Mouse (Mus musculus): ENCODE results near the gene Olfr1450. TPM values are rescaled to one million over a fixed set of nuclear protein-coding genes. Genes with fewer than 3 reads are reported as not detected.
"Not testable (repeated sequence)": the region's sequence is repeated elsewhere in the genome, so short reads cannot be mapped to it uniquely, and the experiment has no call there.

Olfr1450 gene
- polyA plus RNA-seq (2014; fragmentation: Nextera tagmentation; extraction: Ambion mirVana): not detected in 2 replicates

DNA sequence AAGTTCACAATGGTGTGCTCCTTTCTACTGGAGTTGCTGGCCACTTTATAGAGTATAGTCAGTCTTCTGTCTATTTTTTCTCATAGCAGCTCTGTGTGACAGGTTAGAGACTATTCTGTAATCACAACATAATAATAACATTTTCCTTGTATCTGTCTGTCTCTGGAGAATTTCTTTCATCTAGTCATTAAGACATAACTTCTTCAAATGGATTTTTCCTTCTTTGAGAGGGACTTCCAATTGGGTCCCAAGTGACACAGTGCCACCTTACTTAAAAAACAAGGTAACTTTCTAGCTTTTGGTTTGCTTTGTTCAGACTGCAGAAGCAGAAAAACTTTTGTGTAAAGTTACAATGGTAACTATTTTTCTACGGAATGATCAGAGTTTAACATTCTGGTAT is at the start of gene Olfr1450:
Gene Olfr1450, plus strand, starts transcription at position 301 of the 400 bp plus-strand sequence.
- DNase-seq: no peak
- H3K9ac ChIP-seq: no peak within 1 kb of the TSS
- H3K4me1 ChIP-seq (ENCODE audit: insufficient read depth): no peaks in the 10 kb centered on the region
- no peak within 1 kb of the TSS for H3K4me2 ChIP-seq
- no peak within 1 kb of the TSS for H3K27ac ChIP-seq (ENCODE audit: low read depth)
- no peak within 1 kb of the TSS for H3K4me3 ChIP-seq (ENCODE audit: low read depth, low read length)
- H3K36me3 ChIP-seq (ENCODE audit: insufficient read depth): no peaks in the 10 kb centered on the region
- no peaks in the 10 kb centered on the region for H3K27me3 ChIP-seq (ENCODE audit: insufficient read depth, low read length)
- no peaks in the 10 kb centered on the region for H3K9me3 ChIP-seq (ENCODE audit: low read depth, low read length)
- no peak for TF ChIP-seq CTCF (IDR thresholded peaks at IDR 0.05; ENCODE audit: low read depth)
- 90% methylated on average over 1 of the region's 1 CpGs for WGBS
- no peak for ATAC-seq (ENCODE audit: insufficient read depth)

DNA sequence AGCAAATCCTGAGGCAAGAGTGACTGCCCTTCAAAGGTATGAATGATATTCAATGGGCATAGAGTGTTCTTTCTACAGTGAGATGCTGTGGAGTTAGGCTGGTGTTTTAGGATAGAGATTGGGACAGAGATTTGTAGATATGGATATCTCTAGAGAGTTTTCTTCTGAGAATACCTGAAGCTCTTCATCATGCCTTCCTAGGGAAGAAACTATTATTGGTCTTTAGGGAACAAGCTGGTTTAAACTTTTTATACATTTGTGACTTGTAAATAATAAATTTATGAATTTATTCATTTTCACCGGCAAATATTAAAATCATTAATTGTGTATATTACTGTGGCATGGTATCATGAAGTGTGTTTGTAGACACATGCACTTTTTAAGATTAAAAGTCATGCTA is 46.4 kb upstream of the Olfr1450 start, which contains the start of gene Olfr1447:
Gene Olfr1447, minus strand, starts transcription at position 101 of the 400 bp plus-strand sequence.
- Histone ChIP-seq H3K4me1 (ENCODE audit: insufficient read depth) (no peaks in the 10 kb centered on the region), H3K27me3 (ENCODE audit: insufficient read depth, low read length) (no peaks in the 10 kb centered on the region), H3K4me2 (no peak within 1 kb of the TSS), H3K36me3 (ENCODE audit: insufficient read depth) (no peaks in the 10 kb centered on the region), H3K27ac (ENCODE audit: low read depth) (no peak within 1 kb of the TSS), H3K9me3 (ENCODE audit: low read depth, low read length) (no peaks in the 10 kb centered on the region), H3K4me3 (ENCODE audit: low read depth, low read length) (no peak within 1 kb of the TSS), H3K9ac (no peak within 1 kb of the TSS)
- WGBS: 92% methylated on average over 1 of the region's 1 CpGs
- DNase-seq: no peak
- TF ChIP-seq CTCF (IDR thresholded peaks at IDR 0.05; ENCODE audit: low read depth): no peak
- no peak for ATAC-seq (ENCODE audit: insufficient read depth)

DNA sequence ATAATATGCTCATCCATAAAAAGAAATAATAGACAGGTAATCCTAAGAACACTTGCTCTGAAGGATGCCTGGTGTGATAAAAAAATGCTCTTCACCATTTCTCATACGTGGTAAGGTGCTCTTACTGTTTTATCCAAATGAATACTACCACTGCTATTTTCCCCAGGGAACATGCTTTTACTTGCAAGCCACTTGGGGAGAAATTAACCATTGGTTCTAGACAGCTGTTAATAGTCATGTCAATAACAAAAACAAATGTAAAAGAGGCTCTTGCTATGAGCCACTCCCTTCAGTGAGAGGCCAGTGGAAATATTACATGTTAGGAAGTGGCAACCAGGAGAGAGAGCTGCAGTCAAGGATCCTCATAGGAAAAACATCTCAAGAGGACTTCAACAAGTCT is 25.7 kb upstream of the Olfr1450 start, which contains the start of gene Olfr1448:
Gene Olfr1448, minus strand, starts transcription at position 101 of the 400 bp plus-strand sequence.
- Histone ChIP-seq H3K4me1 (ENCODE audit: insufficient read depth) (no peaks in the 10 kb centered on the region), H3K4me3 (ENCODE audit: low read depth, low read length) (no peak within 1 kb of the TSS), H3K9ac (no peak within 1 kb of the TSS), H3K27me3 (ENCODE audit: insufficient read depth, low read length) (no peaks in the 10 kb centered on the region), H3K9me3 (ENCODE audit: low read depth, low read length) (no peaks in the 10 kb centered on the region), H3K4me2 (no peak within 1 kb of the TSS), H3K36me3 (ENCODE audit: insufficient read depth) (no peaks in the 10 kb centered on the region), H3K27ac (ENCODE audit: low read depth) (no peak within 1 kb of the TSS)
- 64% methylated on average over 1 of the region's 1 CpGs for WGBS
- ATAC-seq (ENCODE audit: insufficient read depth): no peak
- no peak for DNase-seq
- TF ChIP-seq CTCF (IDR thresholded peaks at IDR 0.05; ENCODE audit: low read depth): no peak

DNA sequence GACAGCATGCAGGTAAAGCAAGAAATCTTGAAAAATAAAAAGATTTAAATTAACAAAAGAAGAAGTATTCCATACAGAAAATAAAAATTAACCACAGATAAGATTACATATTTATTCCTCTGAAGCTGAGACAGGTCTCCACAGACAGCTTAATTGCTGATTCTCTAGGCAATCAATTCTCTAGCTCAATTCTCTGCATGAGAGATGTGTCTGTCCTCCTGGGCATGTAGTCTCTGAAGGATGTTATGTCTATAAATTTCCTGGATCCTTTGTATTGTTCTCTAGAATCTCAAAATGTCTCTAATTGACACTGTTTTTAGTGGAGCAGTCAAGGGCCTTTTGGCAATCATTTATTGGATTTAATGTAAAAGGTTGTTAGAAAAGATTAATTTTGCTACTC is 19.5 kb upstream of the Olfr1450 start, which contains the start of gene Olfr1449:
Gene Olfr1449, plus strand, starts transcription at position 301 of the 400 bp plus-strand sequence.
- TF ChIP-seq CTCF (IDR thresholded peaks at IDR 0.05; ENCODE audit: low read depth): no peak
- Histone ChIP-seq H3K27me3 (ENCODE audit: insufficient read depth, low read length) (no peaks in the 10 kb centered on the region), H3K27ac (ENCODE audit: low read depth) (no peak within 1 kb of the TSS), H3K9me3 (ENCODE audit: low read depth, low read length) (no peaks in the 10 kb centered on the region), H3K4me1 (ENCODE audit: insufficient read depth) (no peaks in the 10 kb centered on the region), H3K36me3 (ENCODE audit: insufficient read depth) (no peaks in the 10 kb centered on the region), H3K9ac (no peak within 1 kb of the TSS), H3K4me3 (ENCODE audit: low read depth, low read length) (no peak within 1 kb of the TSS), H3K4me2 (no peak within 1 kb of the TSS)
- ATAC-seq (ENCODE audit: insufficient read depth) (no peak), DNase-seq (no peak)

DNA sequence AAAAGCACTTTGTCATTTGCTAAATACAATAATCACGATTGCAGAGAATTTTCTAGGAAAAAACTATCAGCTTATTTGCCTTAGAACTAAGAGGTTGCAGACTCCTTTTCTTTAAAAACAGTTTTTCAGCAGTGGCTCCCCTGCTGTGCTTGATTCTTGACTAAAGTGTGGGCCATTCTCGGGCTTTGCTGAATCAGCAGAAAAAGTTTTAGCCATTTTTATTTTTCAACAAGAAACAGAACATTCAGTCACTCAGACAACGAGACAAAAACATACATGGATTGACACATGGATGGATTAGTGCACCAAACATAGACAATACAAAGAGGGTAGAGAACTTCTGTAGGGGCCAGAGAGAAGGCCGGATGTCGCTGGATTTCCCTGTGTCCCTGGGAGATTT is 20.0 kb downstream of the Olfr1450 start:
- whole genome bisulfite sequencing: 75% methylated on average over 5 of the region's 5 CpGs
- not testable (repeated sequence) for H3K4me1 ChIP-seq (ENCODE audit: insufficient read depth); DNase-seq; ATAC-seq (ENCODE audit: insufficient read depth); H3K27me3 ChIP-seq (ENCODE audit: insufficient read depth, low read length); H3K4me2 ChIP-seq; H3K9ac ChIP-seq; H3K36me3 ChIP-seq (ENCODE audit: insufficient read depth); H3K27ac ChIP-seq (ENCODE audit: low read depth); H3K4me3 ChIP-seq (ENCODE audit: low read depth, low read length); H3K9me3 ChIP-seq (ENCODE audit: low read depth, low read length)

DNA sequence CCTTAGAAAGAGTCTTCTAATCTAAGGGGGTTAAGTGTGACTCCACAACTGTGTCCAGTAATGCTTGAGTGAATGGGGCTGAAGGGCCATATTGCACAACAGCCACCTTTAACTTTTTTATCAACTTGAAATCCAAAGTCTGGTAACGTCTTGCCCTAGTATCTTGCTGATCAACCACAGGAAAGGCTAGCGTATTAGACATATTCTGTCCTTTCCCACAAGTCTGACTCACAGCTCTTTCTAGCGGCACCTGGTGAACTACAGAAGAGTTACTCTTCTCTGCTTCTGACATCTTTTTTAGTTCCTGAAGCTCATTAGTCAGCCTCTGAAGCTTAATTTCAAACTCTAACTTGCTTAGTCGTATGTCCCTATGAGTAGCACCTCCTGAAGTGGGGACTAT is 42.3 kb downstream of the Olfr1450 start:
- not testable (repeated sequence) for H3K27me3 ChIP-seq (ENCODE audit: insufficient read depth, low read length); H3K9me3 ChIP-seq (ENCODE audit: low read depth, low read length); H3K4me1 ChIP-seq (ENCODE audit: insufficient read depth); H3K36me3 ChIP-seq (ENCODE audit: insufficient read depth); DNase-seq; H3K9ac ChIP-seq; H3K4me2 ChIP-seq; H3K4me3 ChIP-seq (ENCODE audit: low read depth, low read length); ATAC-seq (ENCODE audit: insufficient read depth); H3K27ac ChIP-seq (ENCODE audit: low read depth)
- 91% methylated on average over 4 of the region's 4 CpGs for WGBS

DNA sequence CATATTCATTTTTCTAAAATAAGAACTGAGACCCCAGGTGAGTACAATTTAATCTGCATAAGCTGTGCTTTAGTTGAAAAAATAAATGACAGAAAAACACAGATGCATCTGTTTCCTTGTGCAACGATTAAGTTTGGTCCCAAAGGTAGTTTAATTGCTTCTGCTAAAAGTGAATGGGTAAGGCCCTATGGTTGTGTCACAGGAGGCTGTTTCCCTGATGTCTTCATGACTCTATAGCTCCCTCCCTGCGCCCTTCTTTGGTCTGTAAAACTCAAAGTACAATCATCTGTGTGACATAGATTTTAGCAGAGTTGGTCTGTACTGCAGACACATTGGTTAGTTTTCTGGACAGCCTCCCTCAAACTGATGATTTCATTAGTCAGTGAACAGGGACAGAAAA is 44.7 kb downstream of the Olfr1450 start, which contains the start of gene Olfr1451:
Gene Olfr1451, plus strand, starts transcription at position 301 of the 400 bp plus-strand sequence.
- no peak for DNase-seq
- ATAC-seq (ENCODE audit: insufficient read depth): no peak
- H3K4me3 ChIP-seq (ENCODE audit: low read depth, low read length): no peak within 1 kb of the TSS
- no peaks in the 10 kb centered on the region for H3K4me1 ChIP-seq (ENCODE audit: insufficient read depth)
- WGBS: 69% methylated on average over 2 of the region's 2 CpGs
- H3K27ac ChIP-seq (ENCODE audit: low read depth): no peak within 1 kb of the TSS
- no peaks in the 10 kb centered on the region for H3K27me3 ChIP-seq (ENCODE audit: insufficient read depth, low read length)
- no peak within 1 kb of the TSS for H3K9ac ChIP-seq
- H3K36me3 ChIP-seq (ENCODE audit: insufficient read depth): no peaks in the 10 kb centered on the region
- TF ChIP-seq CTCF (IDR thresholded peaks at IDR 0.05; ENCODE audit: low read depth): no peak
- no peaks in the 10 kb centered on the region for H3K9me3 ChIP-seq (ENCODE audit: low read depth, low read length)
- no peak within 1 kb of the TSS for H3K4me2 ChIP-seq

Other genes with a start within 250 kb of the Olfr1450 start
- gene Cntf, start 184.6 kb upstream of the Olfr1450 start, polyA plus RNA-seq (2014; fragmentation: Nextera tagmentation; extraction: Ambion mirVana): 0.55 TPM in 2 replicates
- gene Zfp91, start 154.1 kb upstream of the Olfr1450 start, polyA plus RNA-seq (2014; fragmentation: Nextera tagmentation; extraction: Ambion mirVana): 10.8 and 11.5 TPM in 2 replicates
- gene Lpxn, start 154.1 kb upstream of the Olfr1450 start, polyA plus RNA-seq (2014; fragmentation: Nextera tagmentation; extraction: Ambion mirVana): 1.2 and 1.4 TPM in 2 replicates
- gene Gm5244, start 103.6 kb upstream of the Olfr1450 start, polyA plus RNA-seq (2014; fragmentation: Nextera tagmentation; extraction: Ambion mirVana): not detected in 2 replicates
- not detected in 2 replicates for gene Olfr1444, start 93.0 kb upstream of the Olfr1450 start, polyA plus RNA-seq (2014; fragmentation: Nextera tagmentation; extraction: Ambion mirVana)
- not detected in 2 replicates for gene Olfr1445, start 66.4 kb upstream of the Olfr1450 start, polyA plus RNA-seq (2014; fragmentation: Nextera tagmentation; extraction: Ambion mirVana)
- gene Olfr1446, start 56.7 kb upstream of the Olfr1450 start, polyA plus RNA-seq (2014; fragmentation: Nextera tagmentation; extraction: Ambion mirVana): not detected in 2 replicates
- gene Olfr1447, start 46.5 kb upstream of the Olfr1450 start, polyA plus RNA-seq (2014; fragmentation: Nextera tagmentation; extraction: Ambion mirVana): not detected in 2 replicates
- gene Olfr1448, start 25.8 kb upstream of the Olfr1450 start, polyA plus RNA-seq (2014; fragmentation: Nextera tagmentation; extraction: Ambion mirVana): not detected in 2 replicates
- gene Olfr1449, start 19.4 kb upstream of the Olfr1450 start, polyA plus RNA-seq (2014; fragmentation: Nextera tagmentation; extraction: Ambion mirVana): not detected in 2 replicates
- gene Olfr1451, start 44.8 kb downstream of the Olfr1450 start, polyA plus RNA-seq (2014; fragmentation: Nextera tagmentation; extraction: Ambion mirVana): not detected in 2 replicates
- not detected in 2 replicates for gene Olfr1453, start 78.1 kb downstream of the Olfr1450 start, polyA plus RNA-seq (2014; fragmentation: Nextera tagmentation; extraction: Ambion mirVana)
- gene Olfr1454, start 110.4 kb downstream of the Olfr1450 start, polyA plus RNA-seq (2014; fragmentation: Nextera tagmentation; extraction: Ambion mirVana): not detected in 2 replicates
- not detected in 2 replicates for gene Olfr1457, start 147.6 kb downstream of the Olfr1450 start, polyA plus RNA-seq (2014; fragmentation: Nextera tagmentation; extraction: Ambion mirVana)
- not detected in 2 replicates for gene Olfr1458, start 156.5 kb downstream of the Olfr1450 start, polyA plus RNA-seq (2014; fragmentation: Nextera tagmentation; extraction: Ambion mirVana)
- not detected in 2 replicates for gene Olfr1459, start 199.3 kb downstream of the Olfr1450 start, polyA plus RNA-seq (2014; fragmentation: Nextera tagmentation; extraction: Ambion mirVana)
- gene Olfr1461, start 212.7 kb downstream of the Olfr1450 start, polyA plus RNA-seq (2014; fragmentation: Nextera tagmentation; extraction: Ambion mirVana): not detected in 2 replicates
- gene Olfr1462, start 235.5 kb downstream of the Olfr1450 start, polyA plus RNA-seq (2014; fragmentation: Nextera tagmentation; extraction: Ambion mirVana): not detected in 2 replicates